Mouse (Mus musculus) spleen, postnatal 10 days (tissue): Measurements from ENCODE around the gene Rgs16.
A peak's percentile ranks its signal among the peaks of the same experiment; 100 is the strongest.
"Not testable (repeated sequence)": the region's sequence is repeated elsewhere in the genome, so short reads cannot be mapped to it uniquely, and the experiment has no call there.

Experiments
- DNase-seq, 2 experiments: peaks; one replicate each; pipeline ENCODE4 v3.0.0; 2021 to 2022; ENCODE audit warnings: low spot score in 2 of 2

Gene Rgs16

DNA sequence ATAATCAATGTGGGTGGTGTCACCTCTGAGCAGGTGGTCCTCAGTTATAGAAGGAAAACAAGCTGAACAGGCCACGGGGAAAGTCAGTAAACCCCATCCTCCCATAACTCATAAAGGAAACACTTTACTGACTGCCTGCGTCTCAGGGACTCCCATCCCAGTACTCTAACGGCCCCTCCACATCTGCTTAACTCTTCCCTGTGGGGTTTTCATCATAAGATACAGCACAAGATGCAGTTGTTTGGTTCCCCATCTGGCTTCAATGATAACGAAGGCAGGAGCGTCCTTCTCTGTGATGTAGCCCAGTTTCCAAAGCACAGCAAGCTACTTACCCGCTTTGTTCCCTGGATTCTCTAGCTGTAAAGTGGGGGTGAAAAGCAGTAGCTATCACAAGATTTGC lies 9.9 kb downstream of the Rgs16 start:
- DNase-seq: peak; percentile 49 to 51

GRCm38 (mm10) chr1:153751763-153752301 lies 11.7 kb downstream of the Rgs16 start:
- DNase-seq: peak; percentile 65 to 69

GRCm38 (mm10) chr1:153752521-153752920 lies 12.4 kb downstream of the Rgs16 start:
- no peak for DNase-seq

DNA sequence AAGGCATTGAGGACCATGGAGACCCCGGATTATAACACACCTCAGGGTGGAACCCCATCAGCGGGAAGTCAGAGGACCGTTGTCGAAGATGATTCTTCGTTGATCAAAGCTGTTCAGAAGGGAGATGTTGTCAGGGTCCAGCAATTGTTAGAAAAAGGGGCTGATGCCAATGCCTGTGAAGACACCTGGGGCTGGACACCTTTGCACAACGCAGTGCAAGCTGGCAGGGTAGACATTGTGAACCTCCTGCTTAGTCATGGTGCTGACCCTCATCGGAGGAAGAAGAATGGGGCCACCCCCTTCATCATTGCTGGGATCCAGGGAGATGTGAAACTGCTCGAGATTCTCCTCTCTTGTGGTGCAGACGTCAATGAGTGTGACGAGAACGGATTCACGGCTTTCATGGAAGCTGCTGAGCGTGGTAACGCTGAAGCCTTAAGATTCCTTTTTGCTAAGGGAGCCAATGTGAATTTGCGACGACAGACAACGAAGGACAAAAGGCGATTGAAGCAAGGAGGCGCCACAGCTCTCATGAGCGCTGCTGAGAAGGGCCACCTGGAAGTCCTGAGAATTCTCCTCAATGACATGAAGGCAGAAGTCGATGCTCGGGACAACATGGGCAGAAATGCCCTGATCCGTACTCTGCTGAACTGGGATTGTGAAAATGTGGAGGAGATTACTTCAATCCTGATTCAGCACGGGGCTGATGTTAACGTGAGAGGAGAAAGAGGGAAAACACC lies 13.7 kb downstream of the Rgs16 start:
- no peak for DNase-seq

DNA sequence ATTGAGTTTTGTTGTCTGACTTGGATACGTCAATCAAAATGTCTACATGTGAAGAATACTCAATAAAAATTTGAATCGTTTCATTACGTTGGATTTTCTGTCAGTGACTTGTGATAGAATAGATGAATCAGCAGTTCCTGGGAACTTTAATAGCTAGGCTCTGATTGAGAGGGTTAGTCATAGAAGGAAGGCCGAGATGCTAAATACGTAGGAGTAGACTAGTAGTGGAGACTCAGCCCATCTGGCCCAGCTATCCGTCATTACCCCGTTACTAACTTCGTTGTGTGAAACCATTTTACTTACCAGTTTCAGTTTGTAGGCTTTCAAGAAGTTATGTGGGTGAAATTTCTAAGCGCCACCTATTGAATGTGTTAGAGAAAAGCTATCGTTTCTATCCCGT lies 24.0 kb downstream of the Rgs16 start:
- DNase-seq: no peak

GRCm38 (mm10) chr1:153766298-153766697 lies 26.1 kb downstream of the Rgs16 start:
- no peak for DNase-seq

- DNase-seq: no peak
Measured at GRCm38 (mm10) chr1:153767281-153767680, 27.1 kb downstream of the Rgs16 start.

GRCm38 (mm10) chr1:153768465-153768864 lies 28.3 kb downstream of the Rgs16 start:
- DNase-seq: no peak

- DNase-seq: not testable (repeated sequence)
Measured at GRCm38 (mm10) chr1:153769571-153769970, 29.4 kb downstream of the Rgs16 start.

- no peak for DNase-seq
Measured at GRCm38 (mm10) chr1:153769998-153770775, 30.0 kb downstream of the Rgs16 start.

DNA sequence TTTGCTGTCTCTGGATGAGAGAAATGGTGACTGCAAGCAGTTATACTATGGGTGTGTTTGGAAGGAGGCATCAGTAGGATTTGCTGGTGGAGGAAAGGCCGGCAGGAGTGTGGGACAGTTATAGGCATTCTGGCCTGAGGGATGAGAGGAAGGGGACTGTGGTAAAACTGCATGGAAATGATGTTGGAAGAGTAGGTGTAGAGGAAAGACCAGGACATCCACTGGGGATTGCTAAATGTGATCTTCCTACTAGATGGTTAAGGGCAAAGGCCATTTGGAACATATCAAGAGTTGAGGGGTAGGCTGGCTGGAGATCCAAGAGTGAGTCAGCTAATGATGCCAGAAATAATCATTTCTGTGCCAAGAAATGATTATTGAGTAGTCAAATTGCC lies 30.6 kb downstream of the Rgs16 start:
- no peak for DNase-seq

DNA sequence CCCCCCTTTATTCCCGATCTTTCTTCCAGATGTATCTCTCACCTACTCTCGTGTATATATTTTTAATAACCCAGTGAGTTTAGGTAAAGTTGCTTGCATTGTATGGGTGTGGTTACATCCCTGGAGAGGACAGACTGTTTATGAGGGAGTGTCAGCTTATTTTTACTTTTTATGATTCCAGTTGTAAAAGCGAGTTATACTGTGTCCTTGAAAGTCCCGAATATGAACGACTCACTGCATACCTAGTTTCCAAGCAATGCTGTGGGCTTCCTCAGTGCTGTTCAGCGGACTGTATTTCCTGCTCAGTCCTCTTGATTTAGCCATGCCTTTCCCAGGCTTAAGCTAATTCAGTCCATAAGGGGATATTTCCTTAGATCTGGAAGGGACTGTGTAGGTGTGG lies 35.0 kb downstream of the Rgs16 start:
- no peak for DNase-seq

- no peak for DNase-seq
Measured at GRCm38 (mm10) chr1:153776257-153776656, 36.1 kb downstream of the Rgs16 start.

- DNase-seq: no peak
Measured at GRCm38 (mm10) chr1:153778205-153778604, 38.1 kb downstream of the Rgs16 start.

GRCm38 (mm10) chr1:153783339-153783738 lies 43.2 kb downstream of the Rgs16 start:
- no peak for DNase-seq

DNA sequence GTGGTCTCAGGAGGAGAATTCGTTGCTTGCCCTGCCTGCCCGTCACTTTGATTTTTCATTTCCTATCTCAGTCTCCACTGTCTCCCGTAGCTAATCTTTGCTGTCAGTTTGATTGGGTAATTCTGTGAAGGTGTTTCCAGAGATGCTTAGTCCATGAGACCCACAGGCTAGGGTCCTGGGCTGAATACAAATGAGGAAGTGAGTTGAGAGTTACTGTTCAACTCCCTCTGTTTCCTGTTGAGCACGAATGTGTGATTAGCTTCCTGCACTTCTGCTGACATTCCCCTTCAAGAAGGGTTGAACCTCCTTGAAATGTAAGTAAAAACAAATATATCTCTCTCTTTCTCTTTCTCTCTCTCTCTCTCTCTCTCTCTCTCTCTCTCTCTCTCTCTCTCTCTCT lies 45.5 kb downstream of the Rgs16 start:
- no peak for DNase-seq

- DNase-seq: no peak
Measured at GRCm38 (mm10) chr1:153790708-153791107, 50.6 kb downstream of the Rgs16 start.

- DNase-seq: no peak
Measured at GRCm38 (mm10) chr1:153794241-153794640, 54.1 kb downstream of the Rgs16 start.
